Mouse (Mus musculus) cerebellum, postnatal 36 days (tissue): Measurements from ENCODE around the gene Krt16.
A peak's percentile ranks its signal among the peaks of the same experiment; 100 is the strongest.

Experiments
- DNase-seq, 2 experiments: peaks; one replicate each; pipeline ENCODE4 v3.0.0; 2021 to 2022; ENCODE audit warnings: mixed read lengths in 2 of 2

Gene Krt16

GRCm38 (mm10) chr11:100248852-100249465, at the start of gene Krt16:
TSS of gene Krt16 (minus strand) at chr11:100248902.
- no peak for DNase-seq

- DNase-seq: peak in 1 of 2 experiments; percentile 5
These were observed 49.1 kb upstream of the Krt16 start for GRCm38 (mm10) chr11:100297801-100298200.

- DNase-seq: peak; percentile 78 to 82
These were observed 46.6 kb upstream of the Krt16 start for GRCm38 (mm10) chr11:100295308-100295707.

GRCm38 (mm10) chr11:100292884-100293283, 44.2 kb upstream of the Krt16 start:
- DNase-seq: no peak

- DNase-seq: no peak
These were observed 41.5 kb upstream of the Krt16 start for GRCm38 (mm10) chr11:100290235-100290634.

GRCm38 (mm10) chr11:100288942-100289341, 40.2 kb upstream of the Krt16 start:
- no peak for DNase-seq

- DNase-seq: no peak
These were observed 38.3 kb upstream of the Krt16 start for GRCm38 (mm10) chr11:100287024-100287423.

- DNase-seq: no peak
These were observed 36.3 kb upstream of the Krt16 start for GRCm38 (mm10) chr11:100284988-100285387.

GRCm38 (mm10) chr11:100282549-100282948, 33.8 kb upstream of the Krt16 start:
- DNase-seq: peak; percentile 74

GRCm38 (mm10) chr11:100281596-100282544, 33.2 kb upstream of the Krt16 start:
- DNase-seq: peak; percentile 77 to 89

GRCm38 (mm10) chr11:100278759-100279158, 30.1 kb upstream of the Krt16 start:
- no peak for DNase-seq

- no peak for DNase-seq
These were observed 29.2 kb upstream of the Krt16 start for GRCm38 (mm10) chr11:100277726-100278480.

- DNase-seq: no peak
These were observed 26.8 kb upstream of the Krt16 start for GRCm38 (mm10) chr11:100275466-100275865.

- no peak for DNase-seq
These were observed 26.0 kb upstream of the Krt16 start for GRCm38 (mm10) chr11:100274719-100275118.

GRCm38 (mm10) chr11:100271878-100272277, 23.2 kb upstream of the Krt16 start:
- DNase-seq: no peak

GRCm38 (mm10) chr11:100269821-100270332, 21.2 kb upstream of the Krt16 start, which contains the start of gene Krt42:
TSS of gene Krt42 (minus strand) at chr11:100269871.
- DNase-seq: no peak

- no peak for DNase-seq
These were observed 13.6 kb upstream of the Krt16 start for GRCm38 (mm10) chr11:100262058-100262980.

GRCm38 (mm10) chr11:100261235-100261605, 12.5 kb upstream of the Krt16 start:
- DNase-seq: no peak

- no peak for DNase-seq
These were observed 12.0 kb upstream of the Krt16 start, which contains the start of gene Krt17 for GRCm38 (mm10) chr11:100260514-100261234. TSS of gene Krt17 (minus strand) at chr11:100261029.

GRCm38 (mm10) chr11:100259079-100259478, 10.4 kb upstream of the Krt16 start:
- no peak for DNase-seq

GRCm38 (mm10) chr11:100257967-100258366, 9.3 kb upstream of the Krt16 start:
- no peak for DNase-seq
